Mouse (Mus musculus): ENCODE data around the gene Npdc1. TPM values are rescaled to one million over a fixed set of nuclear protein-coding genes. Genes with fewer than 3 reads are reported as not detected.

Npdc1 gene
- total RNA-seq, 2 experiments from 2014 or later, result 427 to 450 TPM

- peak; percentile 92 to 97 for DNase-seq (ENCODE audit: extremely low spot score in 1 of 2, low spot score in 1 of 2)
Measured at GRCm38 (mm10) chr2:25428442-25429236, 29.5 kb downstream of the Npdc1 start, which contains the start of gene Abca2. TSS of gene Abca2 (plus strand) at chr2:25428703.

- no peak for DNase-seq (ENCODE audit: extremely low spot score in 1 of 2, low spot score in 1 of 2)
Measured at GRCm38 (mm10) chr2:25429435-25430180, 30.5 kb downstream of the Npdc1 start.

GRCm38 (mm10) chr2:25430395-25431233, 31.5 kb downstream of the Npdc1 start:
- DNase-seq (ENCODE audit: extremely low spot score in 1 of 2, low spot score in 1 of 2), result no peak

- DNase-seq (ENCODE audit: extremely low spot score in 1 of 2, low spot score in 1 of 2), result no peak
Measured at GRCm38 (mm10) chr2:25431308-25431855, 32.2 kb downstream of the Npdc1 start.

GRCm38 (mm10) chr2:25432326-25433098, 33.4 kb downstream of the Npdc1 start:
- no peak for DNase-seq (ENCODE audit: extremely low spot score in 1 of 2, low spot score in 1 of 2)

GRCm38 (mm10) chr2:25433101-25433500, 34.0 kb downstream of the Npdc1 start:
- no peak for DNase-seq (ENCODE audit: extremely low spot score in 1 of 2, low spot score in 1 of 2)

GRCm38 (mm10) chr2:25434292-25434691, 35.1 kb downstream of the Npdc1 start:
- DNase-seq (ENCODE audit: extremely low spot score in 1 of 2, low spot score in 1 of 2), result no peak

GRCm38 (mm10) chr2:25436286-25436820, 37.2 kb downstream of the Npdc1 start:
- DNase-seq (ENCODE audit: extremely low spot score in 1 of 2, low spot score in 1 of 2), result no peak

GRCm38 (mm10) chr2:25441067-25441466, 41.9 kb downstream of the Npdc1 start:
- DNase-seq (ENCODE audit: extremely low spot score in 1 of 2, low spot score in 1 of 2), result no peak

- DNase-seq (ENCODE audit: extremely low spot score in 1 of 2, low spot score in 1 of 2), result no peak
Measured at GRCm38 (mm10) chr2:25442682-25443081, 43.5 kb downstream of the Npdc1 start.

GRCm38 (mm10) chr2:25450853-25451647, 51.9 kb downstream of the Npdc1 start:
- no peak for DNase-seq (ENCODE audit: extremely low spot score in 1 of 2, low spot score in 1 of 2)

- no peak for DNase-seq (ENCODE audit: extremely low spot score in 1 of 2, low spot score in 1 of 2)
Measured at GRCm38 (mm10) chr2:25452951-25453350, 53.8 kb downstream of the Npdc1 start.

- DNase-seq (ENCODE audit: extremely low spot score in 1 of 2, low spot score in 1 of 2), result no peak
Measured at GRCm38 (mm10) chr2:25456205-25456953, 57.2 kb downstream of the Npdc1 start, which contains the start of gene Clic3. TSS of gene Clic3 (plus strand) at chr2:25456838.

GRCm38 (mm10) chr2:25457022-25457896, 58.1 kb downstream of the Npdc1 start:
- no peak for DNase-seq (ENCODE audit: extremely low spot score in 1 of 2, low spot score in 1 of 2)

GRCm38 (mm10) chr2:25458911-25459310, 59.8 kb downstream of the Npdc1 start:
- DNase-seq (ENCODE audit: extremely low spot score in 1 of 2, low spot score in 1 of 2), result no peak
